ENCODE assay signal across 9 mouse cellular contexts in genomic region chr1:191075199-191075883, GRCm38 (mm10). TPM values are rescaled to one million over a fixed set of nuclear protein-coding genes. Genes with fewer than 3 reads are reported as not detected.
A peak's percentile ranks its signal among the peaks of the same experiment; 100 is the strongest.
DNase-seq lines count a peak whose midpoint lies in the region; ATAC-seq and TF ChIP-seq lines count a peak whose summit lies in the region.
"Had no signal": no experiment of that assay in that cellular context is flagged by ENCODE, and none has a peak within 500 bp of the region (broad histone marks: within the 10 kb centered on the region; RNA-seq: fewer than 3 reads in every experiment).

No protein-coding gene starts in this region.

- TF ChIP-seq CTCF in testis, adult 2 months (IDR thresholded peaks at IDR 0.05; ENCODE audit: control insufficient read depth, insufficient read depth, insufficient replicate concordance, low read depth, low read length) = peak; percentile 12; the same call in 1 of the 2 replicates

- TF ChIP-seq POLR2A in testis, adult 2 months (IDR thresholded peaks at IDR 0.05; ENCODE audit: control insufficient read depth, low read depth, low read length) = no peak

- no peak overlapping the region for H3K4me3 ChIP-seq in heart, embryonic 11.5 days (ENCODE audit: low read depth, low read length)
- no peak overlapping the region for H3K4me3 ChIP-seq in testis, adult 2 months (ENCODE audit: control insufficient read depth, low read depth, low read length)
- H3K4me3 ChIP-seq: limb, embryonic 15.5 days had no signal

- no peaks in the 10 kb centered on the region for H3K9me3 ChIP-seq in heart, embryonic 11.5 days (replicated peaks; ENCODE audit: control insufficient read depth, low read length)
- H3K9me3 ChIP-seq: limb, embryonic 15.5 days had no signal

- H3K36me3 ChIP-seq in heart, embryonic 11.5 days (ENCODE audit: control insufficient read depth, insufficient read depth, low read length) = peaks cover 31% of the 10 kb centered on the region
- peaks cover 1% of the 10 kb centered on the region; the same call in 1 of the 2 replicates for H3K36me3 ChIP-seq in testis, adult 2 months (ENCODE audit: control insufficient read depth, insufficient read depth, low read length)

- ATAC-seq in frontal cortex, adult (ENCODE audit: low TSS enrichment) = peak; percentile 84
- ATAC-seq in heart, embryonic 11.5 days (replicated peaks; ENCODE audit: insufficient number of reproducible peaks, low FRiP score, low TSS enrichment) = no peak

- no peak for DNase-seq in frontal cortex, postnatal 14 days (ENCODE audit: low spot score in 2 of 2)
- peak; percentile 74 for DNase-seq in ES-CJ7 (ENCODE audit: low read depth, low spot score)
- peak; percentile 50 for DNase-seq in cerebellum, adult 9-10 months
- DNase-seq in kidney, postnatal 4 days = peak; percentile 74 to 81
- peak; percentile 82 for DNase-seq in lung, postnatal 36 days

- 50% methylated on average over 10 of the region's 10 CpGs for WGBS in heart, embryonic 11.5 days (ENCODE audit: insufficient replicate concordance)

- H3K27ac ChIP-seq in heart, embryonic 11.5 days (ENCODE audit: low read depth, low read length) = peak overlapping the region; percentile 50
- peak overlapping the region; percentile 47; the same call in 1 of the 2 replicates for H3K27ac ChIP-seq in testis, adult 2 months (ENCODE audit: control insufficient read depth, insufficient read depth, low read depth, low read length)
- H3K27ac ChIP-seq: limb, embryonic 15.5 days had no signal

- H3K4me1 ChIP-seq in heart, embryonic 11.5 days (ENCODE audit: control insufficient read depth, insufficient read depth, low read length) = no peaks in the 10 kb centered on the region
- no peaks in the 10 kb centered on the region for H3K4me1 ChIP-seq in testis, adult 2 months (ENCODE audit: control insufficient read depth, insufficient read depth, low read length)
- H3K4me1 ChIP-seq: limb, embryonic 15.5 days had no signal

- no peaks in the 10 kb centered on the region for H3K27me3 ChIP-seq in heart, embryonic 11.5 days (ENCODE audit: control insufficient read depth, insufficient read depth, low read length)
- H3K27me3 ChIP-seq in testis, adult 2 months (ENCODE audit: control insufficient read depth, insufficient read depth, low read length) = no peaks in the 10 kb centered on the region
- H3K27me3 ChIP-seq: limb, embryonic 15.5 days had no signal

- H3K9ac ChIP-seq in heart, embryonic 11.5 days (ENCODE audit: low read depth, low read length) = no peak overlapping the region
- H3K9ac ChIP-seq: limb, embryonic 15.5 days had no signal

- H3K4me2 ChIP-seq in heart, embryonic 11.5 days = no peak overlapping the region
- H3K4me2 ChIP-seq: limb, embryonic 15.5 days had no signal

RNA-seq across cellular contexts. Expression of gene Nsl1, which starts 12.5 kb away (rescaled TPM):
- polyA plus RNA-seq in heart, embryonic 11.5 days (2014; fragmentation: Nextera tagmentation; extraction: Ambion mirVana) = 12.7 and 14.0 TPM in 2 replicates
- polyA plus RNA-seq in testis, adult 2 months (2012; rRNA removed) = 2.6 TPM in 2 replicates

RNA-seq across cellular contexts. Expression of gene Tatdn3, which starts 12.6 kb away (rescaled TPM):
- polyA plus RNA-seq in heart, embryonic 11.5 days (2014; fragmentation: Nextera tagmentation; extraction: Ambion mirVana) = 19.6 and 20.3 TPM in 2 replicates
- 14.3 and 14.7 TPM in 2 replicates for polyA plus RNA-seq in testis, adult 2 months (2012; rRNA removed)

RNA-seq across cellular contexts. Expression of gene Batf3, which starts 22.3 kb away (rescaled TPM):
- polyA plus RNA-seq in heart, embryonic 11.5 days (2014; fragmentation: Nextera tagmentation; extraction: Ambion mirVana) = 3.9 and 5.1 TPM in 2 replicates
- polyA plus RNA-seq in testis, adult 2 months (2012; rRNA removed) = 0.68 and 1.00 TPM in 2 replicates

RNA-seq across cellular contexts. Expression of gene Spata45, which starts 38.9 kb away (rescaled TPM):
- polyA plus RNA-seq in heart, embryonic 11.5 days (2014; fragmentation: Nextera tagmentation; extraction: Ambion mirVana) = 0.86 TPM in 1 of 2 replicates, not detected in the other
- polyA plus RNA-seq in testis, adult 2 months (2012; rRNA removed) = 136 and 182 TPM in 2 replicates
- polyA plus RNA-seq: limb, embryonic 15.5 days had no signal

RNA-seq across cellular contexts. Expression of gene Flvcr1, which starts 49.4 kb away (rescaled TPM):
- polyA plus RNA-seq in heart, embryonic 11.5 days (2014; fragmentation: Nextera tagmentation; extraction: Ambion mirVana) = 5.4 and 5.6 TPM in 2 replicates
- 4.1 and 4.2 TPM in 2 replicates for polyA plus RNA-seq in testis, adult 2 months (2012; rRNA removed)

Comparison
In these comparisons a context has a peak if more than half of its experiments do, and no peak if none do; other contexts are left out.
1. DNase-seq: peak in ES-CJ7 (single experiment), cerebellum, adult 9-10 months (single experiment), kidney, postnatal 4 days (2 of 2) and lung, postnatal 36 days (single experiment); none in frontal cortex, postnatal 14 days (0 of 2).